Mouse (Mus musculus) CD8-positive naive resting alpha-beta T cell, adult 2 months (primary cell): Measurements from ENCODE around the gene Duoxa2.

ENCODE experiments used
- DNase-seq, 2 experiments: peaks; one replicate each; pipeline ENCODE4 v3.0.0; 2022; ENCODE audit warnings: low read depth in 2 of 2, low spot score in 2 of 2

Duoxa2 gene

DNA sequence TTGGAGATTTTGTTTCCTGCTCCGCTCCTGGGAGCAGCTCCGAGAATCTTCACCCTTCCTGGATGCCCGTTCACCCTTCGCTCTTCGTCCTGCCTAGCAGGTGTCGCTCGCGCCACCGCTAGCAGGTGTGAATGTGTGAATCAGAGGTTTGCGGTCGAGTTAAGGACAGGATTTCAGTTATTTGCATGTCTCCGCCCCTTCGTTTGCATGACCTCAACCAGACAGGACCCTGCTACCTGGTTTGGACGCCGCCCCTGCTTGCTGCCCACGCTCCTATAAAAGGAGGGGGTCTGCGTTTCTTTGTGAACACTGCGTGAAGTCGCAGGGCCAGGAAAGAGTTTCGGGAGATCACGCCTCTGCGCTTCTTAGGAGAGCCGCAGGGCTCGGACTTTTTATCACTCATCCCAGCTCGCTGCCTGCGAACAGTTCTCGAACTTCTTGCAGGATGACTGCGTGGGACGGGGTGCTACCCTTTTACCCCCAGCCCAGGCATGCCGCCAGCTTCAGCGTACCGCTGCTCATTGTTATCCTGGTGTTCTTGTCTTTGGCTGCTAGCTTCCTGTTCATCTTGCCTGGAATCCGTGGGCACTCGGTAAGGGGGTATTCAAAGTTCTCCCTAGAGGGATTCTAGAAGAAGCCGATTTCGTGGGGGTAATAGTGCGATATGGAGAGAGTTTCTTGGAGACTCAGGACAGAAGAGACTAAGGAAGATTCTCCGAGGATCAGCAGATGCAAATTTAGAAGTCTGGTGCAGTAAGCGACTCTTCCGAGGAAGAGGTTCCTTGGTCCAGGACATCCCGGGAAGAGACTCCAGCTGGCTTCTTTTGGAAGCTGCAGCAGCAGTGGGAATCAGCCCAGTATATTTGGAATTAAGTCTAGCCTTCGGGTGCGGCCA is at the start of gene Duoxa2:
Gene Duoxa2 (plus strand): TSS at position 305 of the 895 bp plus-strand sequence.
- peak in 1 of 2 experiments; percentile 36 for DNase-seq

DNA sequence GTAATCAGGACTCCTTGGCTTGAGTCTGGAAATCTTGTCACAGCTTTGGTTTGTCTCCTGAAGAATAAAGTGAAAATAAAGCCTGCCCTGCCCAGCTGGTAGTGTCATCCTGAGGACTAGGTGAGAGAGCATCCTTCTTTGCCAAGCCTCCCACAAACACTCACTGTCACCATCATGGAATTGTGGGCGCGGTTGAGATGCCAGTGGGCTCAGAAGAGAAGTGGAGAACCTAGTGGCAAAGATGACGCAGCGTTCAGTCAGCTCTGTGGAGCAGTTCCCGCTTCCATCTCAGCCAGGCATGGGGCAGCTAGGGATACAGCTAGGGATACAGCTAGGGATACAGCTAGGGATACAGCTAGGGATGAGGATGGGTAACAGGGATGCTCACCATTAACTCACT is 42.7 kb upstream of the Duoxa2 start:
- no peak for DNase-seq

DNA sequence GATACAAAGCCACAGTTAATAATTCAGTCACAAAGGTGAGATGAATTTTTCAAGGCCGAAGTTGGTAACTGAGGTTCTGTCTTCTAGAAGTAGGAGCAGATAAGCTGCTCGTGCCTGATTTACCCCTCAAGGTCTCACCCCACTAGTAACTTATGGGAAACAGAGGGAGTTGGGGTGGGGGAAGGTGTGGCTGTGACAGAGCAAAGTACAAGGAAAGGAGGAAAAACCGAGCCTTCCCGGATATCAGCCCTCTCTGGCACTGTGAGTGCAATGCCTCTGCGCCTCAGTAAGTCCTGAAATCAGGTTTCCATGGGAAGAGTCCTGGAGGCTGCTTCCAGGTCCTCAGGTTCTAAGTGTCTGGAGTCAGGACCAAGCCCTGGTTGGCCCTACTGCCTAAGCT is 38.0 kb upstream of the Duoxa2 start:
- no peak for DNase-seq

DNA sequence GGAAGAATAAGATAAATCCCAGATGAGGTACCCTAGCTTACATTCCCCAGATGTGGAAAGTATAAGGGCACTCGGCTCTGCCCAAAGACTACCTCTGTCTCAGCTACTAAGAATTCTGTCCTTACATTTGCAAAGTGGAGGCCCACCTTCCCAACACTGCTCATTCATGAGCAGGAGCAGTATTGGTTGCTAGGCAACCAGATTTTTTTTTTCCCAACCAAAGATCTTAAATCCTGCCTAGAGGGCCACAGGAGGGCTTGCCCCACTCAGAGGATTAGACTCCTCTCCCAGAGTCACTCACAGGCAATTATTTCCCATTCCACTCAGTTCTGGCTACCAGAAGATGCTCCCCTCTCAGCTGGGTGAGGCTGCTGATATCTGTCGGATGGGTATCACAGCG is 34.0 kb upstream of the Duoxa2 start:
- no peak for DNase-seq

DNA sequence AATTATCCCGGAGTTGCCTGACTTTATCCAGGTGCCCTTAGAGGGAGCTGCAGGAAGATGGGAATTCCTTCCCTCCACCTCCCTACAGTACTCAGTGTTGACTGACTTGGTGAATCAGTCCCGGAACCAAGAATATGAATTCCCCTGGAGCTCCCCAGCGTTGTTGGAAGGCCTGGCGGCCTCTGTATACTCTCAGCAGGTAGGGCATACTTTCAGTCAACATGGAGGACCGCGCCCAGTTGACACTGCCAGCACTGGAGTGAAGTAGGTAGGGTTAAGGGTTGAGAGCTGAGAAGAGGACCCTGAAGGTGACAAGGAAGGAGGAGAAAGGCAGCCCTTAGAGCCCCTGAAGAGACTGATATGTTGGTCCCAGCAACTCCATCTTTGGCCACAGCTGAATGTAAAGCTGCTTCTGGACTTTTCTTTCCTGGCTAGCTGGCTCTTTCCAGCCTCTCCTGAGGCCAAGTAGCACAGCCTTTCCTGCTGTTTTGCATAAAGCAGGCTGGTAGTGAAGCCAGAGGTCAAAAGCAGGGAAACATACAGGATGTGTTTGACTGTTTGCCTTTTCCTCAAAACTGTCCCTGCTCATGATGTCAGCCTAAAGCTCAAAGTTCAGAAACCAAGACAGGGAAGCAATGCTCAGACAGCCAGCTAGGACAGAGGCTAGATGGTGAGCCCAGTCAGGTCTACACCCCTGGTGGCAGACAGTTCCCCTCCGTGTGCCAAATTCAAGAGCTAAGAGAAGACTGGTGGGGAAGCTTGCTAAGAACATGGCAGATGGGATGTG is 32.1 kb upstream of the Duoxa2 start:
- DNase-seq = no peak

DNA sequence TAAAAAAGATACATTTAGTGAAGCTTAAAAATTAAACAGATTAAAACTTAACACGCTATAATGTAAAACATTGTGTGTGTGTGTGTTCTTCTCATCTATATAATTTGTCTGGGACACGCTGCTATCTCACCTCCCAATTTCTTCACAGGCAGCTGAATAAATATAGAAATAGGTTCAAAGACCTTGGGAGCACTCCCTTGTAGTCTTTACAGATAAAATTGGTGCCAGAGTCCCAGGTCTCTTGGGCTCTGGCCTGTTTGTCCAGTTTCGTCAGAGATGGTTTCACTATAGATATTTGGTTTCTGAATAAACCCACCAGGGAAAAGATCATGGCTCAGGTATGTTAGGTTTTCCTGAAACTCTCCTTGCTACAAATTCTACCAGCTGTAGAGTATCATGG is 19.9 kb upstream of the Duoxa2 start:
- DNase-seq = no peak

DNA sequence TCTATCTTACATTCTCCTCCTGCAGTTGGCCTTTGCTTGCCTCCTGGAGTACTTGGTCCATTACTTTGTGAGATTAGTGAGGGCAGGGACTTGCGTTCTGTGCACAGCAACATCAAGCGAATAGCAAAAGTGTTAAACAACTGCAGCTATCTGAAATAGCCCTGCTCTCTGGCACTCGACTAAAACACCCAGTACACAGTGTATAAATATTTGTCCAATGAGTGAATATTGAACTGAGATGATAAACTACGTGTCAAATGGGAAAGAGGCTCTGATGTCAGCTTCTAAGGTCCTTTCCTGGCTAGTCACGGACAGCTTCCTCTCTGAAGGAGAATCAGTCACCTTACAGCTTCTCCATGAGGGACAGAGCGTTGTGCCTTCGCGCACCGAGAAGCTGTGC is 14.6 kb upstream of the Duoxa2 start:
- DNase-seq = no peak

DNA sequence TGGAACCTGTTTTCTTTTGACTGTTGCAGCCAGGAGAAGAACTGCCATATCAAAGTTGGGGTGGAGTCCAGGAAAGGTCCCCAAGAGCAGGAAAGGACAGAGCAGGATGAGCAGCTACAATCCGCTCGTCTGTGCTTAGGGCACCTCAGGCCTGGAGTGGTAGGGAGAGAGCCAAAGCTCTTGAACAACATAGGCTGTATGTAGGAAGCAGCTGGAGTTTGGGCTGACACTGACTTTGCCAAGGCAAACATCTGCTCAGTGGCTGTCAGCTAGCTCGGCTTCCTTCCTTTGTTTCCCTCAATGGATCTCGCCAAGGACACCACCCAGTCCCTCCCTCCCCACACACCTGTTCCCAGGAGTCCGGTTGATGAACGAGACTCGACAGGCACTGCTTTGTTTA is 12.6 kb upstream of the Duoxa2 start:
- DNase-seq = no peak

DNA sequence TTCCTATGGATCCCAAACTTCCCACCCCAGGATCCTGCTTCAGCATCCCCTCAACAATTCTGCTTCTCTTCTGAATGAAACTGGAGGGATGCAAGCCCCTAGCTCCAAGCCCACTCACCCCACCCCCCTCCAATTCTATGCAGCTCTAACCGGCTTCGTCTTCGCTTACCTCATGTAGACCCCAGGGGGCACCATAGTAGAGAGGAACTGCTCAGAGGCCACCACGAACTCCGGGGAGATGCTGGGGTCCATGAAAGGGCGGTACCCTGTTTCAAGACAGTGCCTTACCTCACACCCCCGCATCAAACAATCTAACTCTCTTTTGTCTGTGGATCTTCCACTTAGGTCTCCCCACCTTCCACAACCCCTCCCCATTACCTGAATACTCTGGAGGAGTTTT is 3.8 kb upstream of the Duoxa2 start:
- no peak for DNase-seq

DNA sequence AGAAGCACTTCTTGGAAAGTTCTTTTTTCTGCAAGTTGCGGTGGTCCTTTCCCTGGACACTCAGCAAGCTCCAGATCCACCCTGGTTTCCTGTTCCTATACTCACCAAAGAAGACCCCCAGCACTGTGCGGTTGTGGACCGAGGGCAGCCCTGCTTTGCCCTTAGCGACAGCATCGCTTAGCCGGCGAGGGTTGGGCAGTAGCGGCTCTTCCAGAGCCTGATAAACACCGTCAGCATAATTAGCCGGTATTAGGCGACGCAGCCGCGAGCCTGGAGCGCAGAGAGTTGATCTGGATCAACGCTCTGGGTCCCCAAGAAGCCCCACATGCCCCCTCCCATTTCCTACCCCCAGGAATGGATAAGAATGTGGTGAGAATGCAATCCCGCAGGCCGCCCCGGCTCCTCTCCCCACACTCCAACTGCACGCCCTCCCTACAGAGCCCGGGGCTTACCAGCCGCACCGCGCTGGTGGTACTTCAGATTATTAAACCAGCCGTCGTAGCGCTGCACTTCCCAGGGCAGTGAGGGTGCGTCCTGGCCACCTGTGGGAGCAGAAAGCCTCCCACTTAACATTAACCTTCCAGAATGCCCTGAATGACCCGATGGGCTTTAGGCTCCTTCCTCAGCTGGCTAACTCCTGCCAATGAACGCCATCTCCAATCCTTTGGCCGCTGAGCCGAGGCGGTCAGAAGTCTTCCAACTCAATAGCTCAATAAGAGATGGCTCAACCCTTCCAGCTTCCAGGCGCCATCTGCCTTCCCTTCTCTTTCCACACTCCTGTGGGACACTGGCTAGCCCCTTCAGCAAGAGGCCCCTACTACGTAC is 1.2 kb upstream of the Duoxa2 start:
- no peak for DNase-seq

DNA sequence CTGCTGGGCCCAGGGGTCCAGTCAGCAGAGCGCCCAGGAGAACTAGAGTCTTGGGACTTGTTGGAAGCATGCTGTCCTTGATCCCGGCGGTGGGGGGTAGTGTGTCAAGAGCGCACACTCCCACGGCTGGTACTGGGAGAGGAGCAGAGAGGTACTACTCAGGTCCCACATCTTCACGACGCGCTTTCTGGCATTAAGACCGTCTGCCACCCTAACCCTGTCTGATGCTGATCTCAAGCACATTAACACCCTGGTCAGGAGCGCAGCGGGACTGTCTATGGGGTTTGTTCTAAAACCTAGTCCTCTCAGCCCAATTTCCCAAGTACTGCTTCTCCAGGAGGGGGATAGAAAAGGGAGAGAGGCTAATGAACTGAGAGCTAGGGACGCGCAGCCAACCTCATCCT is 602 bp upstream of the Duoxa2 start, which contains the start of gene Duox2:
Gene Duox2 (minus strand): TSS at position 354 of the 404 bp plus-strand sequence.
- no peak for DNase-seq

DNA sequence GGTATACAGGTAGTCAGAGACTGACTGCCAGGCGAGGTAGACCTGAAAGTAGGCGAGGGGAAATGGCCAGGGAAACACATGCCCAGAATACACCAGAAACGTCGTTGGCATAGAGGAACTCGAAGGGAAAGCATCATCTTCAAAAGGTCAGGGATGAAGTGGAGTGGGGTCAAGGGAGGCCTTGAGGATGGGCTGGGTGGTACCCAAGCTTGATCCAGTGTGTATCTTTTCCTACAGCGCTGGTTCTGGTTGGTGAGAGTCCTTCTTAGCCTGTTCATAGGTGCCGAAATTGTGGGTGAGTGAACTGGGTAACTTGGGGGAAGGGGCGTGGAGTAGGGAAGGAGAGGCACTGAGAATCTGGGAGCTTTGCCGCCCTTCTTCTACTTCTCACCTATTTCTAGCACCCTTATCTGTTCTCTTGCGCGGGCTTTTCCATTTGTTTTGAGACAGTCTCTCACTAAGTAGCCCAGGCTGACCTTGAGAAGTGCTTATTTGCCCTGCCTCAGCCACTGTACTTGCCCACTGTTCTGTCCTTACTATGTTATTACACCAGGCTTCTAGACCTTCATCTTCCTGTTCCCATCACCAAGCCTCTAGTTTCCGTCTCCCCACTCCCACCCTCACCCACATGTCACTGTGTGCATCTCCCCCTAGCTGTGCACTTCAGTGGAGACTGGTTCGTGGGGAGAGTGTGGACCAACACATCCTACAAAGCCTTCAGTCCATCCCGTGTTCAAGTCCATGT is 1.4 kb downstream of the Duoxa2 start:
- DNase-seq = no peak

DNA sequence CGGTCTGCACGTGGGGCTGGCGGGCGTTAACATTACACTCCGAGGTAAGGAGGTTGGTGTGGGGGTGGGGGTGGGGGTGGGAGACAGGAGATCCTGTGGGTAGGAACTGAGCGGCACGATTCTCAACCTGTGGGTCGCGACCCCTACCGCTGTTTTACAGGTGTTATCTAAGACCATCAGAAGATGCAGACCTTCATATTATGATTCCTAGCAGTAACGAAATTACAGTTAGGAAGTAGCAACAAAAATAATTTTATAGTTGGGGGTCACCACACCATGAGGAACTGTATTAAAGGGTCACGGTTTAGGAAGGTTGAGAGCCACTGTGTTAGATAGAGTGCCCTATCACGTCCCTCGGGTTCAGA is 1.9 kb downstream of the Duoxa2 start:
- DNase-seq = no peak

DNA sequence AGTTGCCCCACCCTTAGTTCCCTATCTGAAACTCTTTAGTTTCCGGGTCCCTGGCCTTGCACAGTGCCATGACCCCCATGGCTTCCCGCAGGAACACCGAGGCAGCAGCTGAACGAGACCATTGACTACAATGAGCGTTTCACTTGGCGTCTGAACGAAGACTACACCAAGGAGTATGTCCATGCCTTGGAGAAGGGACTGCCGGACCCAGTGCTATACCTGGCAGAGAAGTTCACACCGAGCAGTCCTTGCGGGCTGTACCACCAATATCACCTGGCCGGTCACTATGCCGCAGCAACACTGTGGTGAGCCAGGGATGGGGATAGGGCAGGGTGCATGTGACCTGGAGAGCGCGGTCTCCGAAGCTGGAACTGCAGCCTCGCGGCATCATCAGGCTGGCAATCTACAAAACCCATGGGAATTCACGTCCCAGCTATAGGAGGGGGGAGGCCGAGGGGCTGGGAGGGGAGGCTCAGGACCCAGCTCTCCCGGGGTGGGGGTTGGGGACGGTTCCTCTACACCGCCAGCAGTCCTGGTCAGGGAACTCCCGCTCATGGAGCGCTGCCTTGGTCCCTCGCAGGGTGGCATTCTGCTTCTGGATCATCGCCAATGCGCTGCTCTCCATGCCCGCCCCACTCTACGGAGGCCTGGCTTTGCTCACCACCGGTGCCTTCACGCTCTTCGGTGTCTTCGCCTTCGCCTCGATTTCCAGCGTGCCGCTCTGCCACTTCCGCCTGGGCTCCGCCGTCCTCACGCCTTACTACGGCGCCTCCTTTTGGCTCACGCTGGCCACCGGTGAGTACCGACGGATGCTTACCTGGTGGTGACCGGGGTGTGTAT is 2.6 kb downstream of the Duoxa2 start:
- DNase-seq = peak in 1 of 2 experiments; percentile 35

DNA sequence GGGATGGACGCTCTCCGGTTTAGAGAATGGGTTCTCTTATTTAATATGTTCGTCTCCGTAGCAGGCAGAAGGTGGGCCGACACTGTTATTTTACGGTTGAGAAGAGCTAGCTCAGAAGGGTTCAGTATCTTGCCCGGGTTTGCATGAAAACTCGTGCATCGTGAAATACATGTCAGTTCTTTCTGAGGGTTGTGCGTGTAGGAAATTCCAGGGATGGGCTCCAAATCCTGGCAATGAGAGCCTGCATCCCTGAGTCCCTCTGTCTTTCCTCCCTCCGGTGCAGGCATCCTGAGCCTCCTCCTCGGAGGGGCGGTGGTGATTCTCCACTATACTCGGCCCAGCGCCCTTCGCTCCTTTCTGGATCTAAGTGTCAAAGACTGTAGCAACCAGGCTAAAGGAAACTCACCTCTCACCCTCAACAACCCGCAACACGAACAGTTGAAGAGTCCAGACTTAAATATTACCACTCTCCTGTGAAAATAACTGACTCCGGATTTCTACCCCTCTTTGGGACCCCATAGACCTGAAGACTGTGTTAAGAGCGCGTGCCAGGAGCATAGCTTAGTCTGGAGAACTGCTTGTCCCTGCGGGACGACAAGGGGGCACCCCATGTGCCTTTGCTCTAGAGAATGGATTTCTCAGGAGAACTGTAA is 3.3 kb downstream of the Duoxa2 start:
- no peak for DNase-seq

DNA sequence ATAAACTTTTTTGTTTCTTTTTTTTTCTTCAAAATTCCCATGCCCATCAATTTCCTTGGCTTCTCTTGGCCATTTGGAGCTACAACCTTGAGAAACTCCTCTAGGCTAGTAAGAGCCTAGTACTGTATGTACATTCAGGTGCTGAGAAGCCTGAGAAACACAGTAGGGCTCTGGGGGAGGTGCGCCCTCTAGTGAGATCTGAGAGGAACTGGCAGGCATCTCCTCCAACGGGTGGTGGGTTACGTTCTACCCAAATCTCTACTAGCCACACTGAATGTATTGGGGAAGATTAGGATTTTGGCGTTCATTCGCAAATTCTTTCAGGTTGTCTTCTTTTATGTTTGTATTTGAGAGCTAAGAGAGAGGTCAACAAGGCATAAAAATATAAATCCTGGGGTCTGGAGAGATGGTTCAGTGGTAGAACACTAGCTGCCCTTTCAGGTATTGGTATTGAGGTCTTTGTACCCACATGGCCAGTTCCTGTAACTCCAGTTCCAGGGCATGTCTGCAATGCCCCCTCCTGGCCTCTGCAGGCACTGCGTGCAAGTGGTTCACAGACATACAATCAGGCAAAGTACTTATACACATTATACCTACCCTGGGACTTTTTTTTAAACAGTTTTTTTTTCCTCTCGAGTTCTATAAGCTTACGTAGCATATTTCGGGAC is 4.0 kb downstream of the Duoxa2 start:
- DNase-seq = peak; percentile 63 to 75

DNA sequence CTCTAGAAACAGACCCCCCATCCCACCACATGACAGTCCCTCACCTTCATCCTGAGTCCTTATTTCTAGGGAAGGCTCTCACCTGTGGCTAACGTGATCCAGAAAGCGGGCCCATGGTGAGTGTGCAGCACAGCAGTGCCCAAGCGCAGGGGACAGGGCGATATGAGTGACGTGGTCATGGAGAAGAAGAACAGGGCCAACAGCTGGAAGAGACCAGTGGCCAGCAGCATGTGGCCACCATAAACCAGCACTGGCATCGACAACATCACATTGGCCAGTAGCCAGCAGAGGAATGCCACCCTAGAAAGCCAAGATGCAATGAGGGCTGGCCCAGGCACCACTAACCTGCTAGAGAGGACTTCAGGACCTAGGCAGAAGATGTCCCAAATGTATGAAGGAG is 5.8 kb downstream of the Duoxa2 start:
- DNase-seq = no peak

DNA sequence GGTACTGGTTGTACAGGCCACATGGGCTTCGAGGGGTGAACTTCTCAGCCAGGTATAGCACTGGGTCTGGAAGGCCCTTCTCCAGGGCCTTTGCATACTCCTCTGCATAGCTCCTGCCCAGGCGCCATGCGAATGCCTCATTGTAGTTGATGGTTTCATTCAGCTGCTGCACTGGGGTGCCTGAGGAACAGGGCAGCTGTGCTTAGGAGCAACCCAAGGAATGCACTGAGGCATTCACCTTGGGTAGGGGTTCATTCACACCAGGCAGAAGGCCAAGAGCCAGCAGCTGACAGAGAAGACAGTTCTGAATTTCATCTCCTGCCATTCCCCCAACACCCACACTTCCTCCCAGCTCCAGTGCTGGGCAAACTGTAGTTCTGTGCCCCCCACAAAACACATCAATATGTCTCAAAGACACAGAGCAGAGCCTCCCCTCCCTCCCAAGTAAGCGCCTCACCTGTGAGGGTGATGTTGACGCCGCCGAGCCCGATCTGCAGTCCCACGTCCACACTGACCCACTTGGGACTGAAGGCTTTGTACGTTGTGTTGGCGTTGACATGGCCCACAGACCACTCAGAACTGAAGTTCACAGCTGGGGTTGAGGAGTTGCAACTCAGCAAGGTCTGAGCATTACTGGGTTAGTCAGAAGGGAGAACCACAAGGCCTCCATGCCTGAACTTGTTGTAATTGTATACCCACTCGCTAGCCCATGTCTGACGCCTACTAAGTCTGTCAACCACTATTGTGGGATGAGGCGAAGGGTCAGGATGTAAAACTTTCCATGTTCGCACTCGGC is 6.6 kb downstream of the Duoxa2 start:
- DNase-seq = no peak
